Mouse (Mus musculus): ENCODE results near the gene Ffar1.

Gene Ffar1

DNA sequence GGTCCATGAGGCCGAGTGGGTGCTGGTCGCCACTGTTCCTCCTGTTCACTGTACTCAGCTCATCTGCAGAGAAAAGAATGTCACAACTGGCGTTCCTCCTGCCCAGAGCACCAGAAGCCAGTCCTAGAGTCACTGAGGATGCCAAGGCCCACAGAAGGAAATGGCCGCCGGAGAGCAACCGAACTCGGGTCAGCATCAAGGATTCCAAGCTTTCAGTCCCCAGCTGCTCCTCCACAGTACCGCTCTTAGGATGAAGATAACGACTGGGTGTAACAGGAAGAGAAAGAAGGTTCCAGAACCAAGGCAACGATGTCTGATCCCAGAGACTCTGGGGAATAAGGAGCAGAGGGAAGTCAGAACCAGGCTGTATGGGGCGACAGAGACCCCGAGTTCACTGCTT, at the start of gene Ffar1:
Gene Ffar1 (minus strand): TSS at position 101 of the 400 bp plus-strand sequence.
- no peak for DNase-seq (ENCODE audit: low read depth, low spot score)

DNA sequence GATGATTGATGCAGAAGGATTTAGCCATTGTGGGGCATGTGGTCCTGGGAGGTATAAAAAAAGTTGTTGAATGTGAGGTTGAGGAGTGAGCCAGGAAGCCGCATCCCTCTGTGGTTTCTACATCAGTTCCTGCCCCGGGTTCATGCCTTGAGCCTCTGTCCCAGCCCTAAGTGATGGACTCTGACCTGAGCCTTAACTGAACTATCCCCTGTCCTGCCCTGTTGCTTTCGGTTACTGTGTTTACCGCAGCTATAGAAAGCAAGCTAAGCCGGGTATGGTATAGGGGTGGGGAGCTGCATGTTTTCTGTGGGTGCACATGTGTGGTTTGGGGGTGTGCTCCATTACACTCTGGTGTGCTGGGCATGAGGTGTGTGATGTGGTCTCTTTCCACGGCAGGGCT, 48.4 kb upstream of the Ffar1 start:
- DNase-seq (ENCODE audit: low read depth, low spot score): no peak

DNA sequence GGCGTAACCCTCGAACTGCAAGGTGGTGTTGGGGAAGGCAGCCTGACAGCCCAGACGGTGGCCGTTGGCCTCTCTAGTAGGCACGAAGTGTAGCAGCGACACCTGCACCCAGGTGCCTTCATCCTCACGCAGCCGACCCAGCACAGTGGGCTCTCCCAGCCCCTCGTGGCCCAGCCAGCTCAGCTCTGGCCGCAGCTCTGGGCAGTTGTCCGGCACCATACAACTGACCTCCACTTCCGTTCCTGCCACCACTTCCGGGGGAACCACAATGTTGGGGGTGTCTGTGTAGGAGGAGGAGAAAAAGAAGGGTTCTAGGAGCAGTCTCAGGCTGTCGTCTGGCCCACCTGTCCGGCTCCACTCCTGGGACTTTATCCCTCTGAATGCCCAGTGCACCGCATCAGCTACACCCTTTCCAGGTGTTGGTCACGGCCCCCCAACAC, 47.6 kb upstream of the Ffar1 start:
- no peak for DNase-seq (ENCODE audit: low read depth, low spot score)

DNA sequence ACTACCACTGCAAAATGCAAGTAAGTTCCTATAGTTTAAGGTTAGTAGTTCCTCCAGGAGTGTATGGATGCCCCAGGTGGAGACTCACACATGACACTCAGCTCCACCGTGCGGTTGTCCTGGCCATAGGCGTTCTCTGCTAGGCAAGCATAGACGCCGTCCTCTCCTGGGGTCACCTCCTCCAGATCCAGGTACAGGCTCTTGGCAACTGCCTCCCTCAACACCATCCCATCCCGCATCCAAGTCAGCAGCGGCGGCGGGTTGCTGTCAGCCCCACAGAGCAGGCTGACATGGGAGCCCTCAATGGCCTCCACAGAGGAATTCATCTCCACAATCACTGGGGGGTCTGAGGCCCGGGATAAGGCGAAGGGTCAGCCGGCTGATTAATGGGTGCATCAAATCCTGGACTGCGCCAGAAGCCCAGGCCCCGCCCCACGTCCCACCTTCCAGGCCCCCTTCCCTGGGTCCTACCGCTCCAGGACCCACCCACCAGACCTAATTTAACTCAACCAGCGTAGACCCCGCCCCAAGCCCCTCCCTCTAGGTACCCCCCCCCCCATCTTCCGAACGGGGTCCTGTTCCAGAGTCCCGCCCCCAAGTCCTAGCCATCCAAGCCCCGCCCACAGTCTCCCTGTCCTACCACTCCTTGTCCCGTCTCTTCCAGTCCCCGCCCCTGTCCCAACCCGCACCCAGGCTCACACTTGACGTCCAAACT, 47.1 kb upstream of the Ffar1 start:
- peak; percentile 59 for DNase-seq (ENCODE audit: low read depth, low spot score)

DNA sequence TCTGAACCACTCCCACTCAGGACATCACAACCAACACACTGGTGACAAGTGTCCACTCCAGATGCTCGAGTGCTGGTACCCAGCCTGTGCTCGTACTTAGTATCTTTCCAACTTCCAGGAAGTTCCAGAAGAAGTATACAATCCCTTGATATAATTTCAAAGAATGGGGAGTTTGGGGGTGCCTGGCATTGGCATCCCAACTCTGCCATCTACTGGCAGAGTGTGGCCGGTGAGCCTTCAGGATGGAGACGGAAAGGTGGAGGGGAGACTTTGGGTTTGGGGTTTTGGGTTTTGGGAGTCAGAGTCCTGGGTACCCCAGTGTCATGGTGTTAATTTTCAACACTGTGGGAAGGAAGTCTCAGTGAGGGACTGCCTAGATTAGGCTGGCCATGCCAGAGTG, 42.7 kb upstream of the Ffar1 start:
- DNase-seq (ENCODE audit: low read depth, low spot score): no peak

DNA sequence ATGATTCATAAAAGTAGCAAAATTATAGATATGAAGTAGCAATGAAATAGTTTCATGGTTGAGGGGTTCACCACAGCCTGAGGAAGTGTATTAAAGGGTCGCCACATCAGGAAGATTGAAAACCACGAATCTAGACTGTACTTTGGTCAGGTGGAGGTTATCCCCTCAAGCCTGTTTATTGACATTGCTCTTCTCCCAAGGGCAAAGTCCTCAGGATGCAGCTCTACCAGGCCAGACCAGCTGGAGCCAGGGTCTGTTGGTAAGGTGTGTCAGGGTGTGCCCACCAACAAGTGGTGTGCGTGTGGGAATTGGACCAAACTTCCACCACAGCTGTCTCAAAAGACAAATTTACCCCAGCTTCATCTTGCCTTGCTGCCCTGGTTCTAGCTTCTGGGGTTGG, 33.9 kb upstream of the Ffar1 start:
- no peak for DNase-seq (ENCODE audit: low read depth, low spot score)

DNA sequence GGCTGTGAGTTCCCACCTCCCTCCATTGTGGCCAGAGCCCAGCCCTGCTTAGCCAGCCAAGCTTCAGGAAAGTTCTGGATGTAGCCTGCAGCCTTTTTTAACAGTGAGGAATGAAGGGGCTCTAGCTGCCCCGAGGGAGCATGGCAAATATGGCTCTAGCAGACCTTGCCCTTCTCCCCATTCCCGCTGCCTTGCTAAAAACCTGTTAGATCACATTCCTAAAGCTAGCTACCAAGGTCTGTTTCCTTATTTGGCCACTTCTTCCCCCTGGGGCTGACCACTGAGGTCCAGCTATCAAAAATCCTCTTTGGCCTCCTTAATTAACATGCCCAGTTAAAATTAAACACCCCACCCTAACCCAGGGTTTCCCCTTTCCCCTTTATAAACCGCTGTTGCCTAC, 31.2 kb upstream of the Ffar1 start:
- DNase-seq (ENCODE audit: low read depth, low spot score): no peak

DNA sequence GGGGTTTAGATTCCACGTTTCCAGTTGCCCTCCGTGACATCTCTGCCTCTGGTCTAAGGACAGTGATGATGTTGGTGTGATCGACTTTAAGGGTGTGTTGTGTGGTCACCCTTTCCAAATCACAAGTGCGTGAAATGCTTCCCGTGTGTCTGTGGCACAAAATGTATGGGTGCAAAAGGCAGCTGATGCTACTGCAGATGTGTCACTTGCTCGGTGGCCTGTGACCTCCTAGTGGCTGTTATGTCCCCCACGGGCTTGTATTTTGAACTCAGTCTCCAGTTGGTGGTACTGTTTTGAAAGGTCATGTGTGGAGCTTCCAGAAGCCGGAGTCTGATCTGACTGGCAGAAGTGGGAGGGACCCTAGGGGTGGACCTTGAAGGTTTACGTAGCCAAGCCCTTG, 30.4 kb upstream of the Ffar1 start:
- no peak for DNase-seq (ENCODE audit: low read depth, low spot score)

DNA sequence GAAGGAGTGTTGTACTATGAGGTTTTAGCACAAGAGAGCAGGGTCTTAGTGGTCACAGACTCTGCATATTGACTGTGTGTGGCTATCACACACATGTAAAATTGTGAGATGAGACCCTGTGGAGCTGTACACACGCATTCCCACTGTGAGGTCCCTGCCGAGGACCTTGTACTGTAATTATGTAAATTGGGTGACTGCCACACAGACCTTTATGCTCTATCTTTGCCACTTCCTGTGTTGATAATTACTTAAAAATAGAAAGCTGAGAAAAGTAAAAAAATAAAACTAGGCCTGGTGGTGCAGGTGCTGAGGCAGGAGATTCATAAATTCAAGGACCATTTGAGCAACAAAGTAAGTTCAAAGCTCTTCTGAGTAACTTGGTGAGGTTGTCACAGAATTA, 29.3 kb upstream of the Ffar1 start:
- no peak for DNase-seq (ENCODE audit: low read depth, low spot score)

DNA sequence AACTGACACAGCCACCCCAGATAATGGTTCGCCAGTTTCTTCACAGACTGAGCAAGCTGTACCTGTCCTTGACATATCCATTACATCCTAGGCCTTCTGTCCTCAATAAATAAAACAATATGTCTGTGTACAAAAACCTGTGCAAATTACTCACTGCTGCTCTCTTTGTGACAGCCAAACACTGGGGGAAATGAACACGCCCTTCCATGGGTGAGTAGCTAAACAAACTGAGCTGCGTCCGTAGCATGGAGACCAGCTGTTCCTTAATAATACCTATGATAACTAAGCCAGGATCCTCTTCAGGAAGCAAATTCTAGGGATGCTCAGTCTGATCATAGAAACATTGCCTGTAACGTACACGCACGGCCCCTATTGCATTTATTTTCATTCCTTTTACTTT, 27.4 kb upstream of the Ffar1 start:
- no peak for DNase-seq (ENCODE audit: low read depth, low spot score)

DNA sequence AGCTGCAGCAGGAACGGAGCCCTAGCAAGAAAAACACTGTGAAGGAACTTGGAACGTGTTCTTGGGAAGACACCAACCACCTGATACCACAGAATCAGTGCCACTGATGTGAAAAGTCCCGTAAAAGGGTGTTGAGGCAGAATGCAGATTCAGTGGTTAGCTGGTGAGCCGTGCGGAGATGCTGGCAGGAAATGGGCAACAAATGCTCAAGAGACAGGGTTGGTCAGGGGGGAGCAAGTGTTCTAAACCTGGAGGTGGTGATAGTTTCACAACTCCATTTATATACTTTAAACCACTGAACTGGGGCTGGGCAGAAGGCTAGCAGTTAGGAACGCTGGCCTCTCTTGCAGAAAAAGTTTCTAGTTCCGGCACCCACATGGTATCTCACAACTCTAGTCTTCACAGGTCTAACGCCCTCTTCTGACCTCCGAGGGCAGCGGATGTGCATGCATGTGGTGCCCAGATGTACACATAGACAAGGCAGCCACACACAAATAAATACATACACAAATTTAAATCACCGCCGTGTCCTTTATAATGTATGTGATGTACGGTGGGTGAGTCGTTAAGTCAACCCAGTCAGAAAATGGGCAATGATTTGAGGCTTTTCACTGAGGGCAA, 26.3 kb upstream of the Ffar1 start:
- DNase-seq (ENCODE audit: low read depth, low spot score): no peak

DNA sequence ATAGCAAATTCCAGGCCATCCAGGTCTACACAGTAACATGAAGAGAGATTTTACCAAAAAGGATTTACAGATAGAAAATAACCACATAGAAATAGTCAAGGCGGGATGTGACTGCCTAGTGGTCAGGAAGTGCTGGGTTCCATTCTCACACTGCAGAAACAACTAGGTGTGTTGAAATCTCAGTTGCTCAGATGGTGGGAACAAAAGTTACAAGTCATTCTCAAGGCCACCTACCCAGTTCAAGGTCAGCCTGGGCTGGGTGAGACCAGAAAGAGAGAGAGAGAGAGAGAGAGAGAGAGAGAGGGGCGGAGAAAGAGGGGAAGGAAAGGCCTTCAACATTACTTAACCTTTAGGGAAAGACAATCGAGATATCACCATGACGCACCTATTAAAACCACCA, 25.5 kb upstream of the Ffar1 start:
- DNase-seq (ENCODE audit: low read depth, low spot score): no peak

DNA sequence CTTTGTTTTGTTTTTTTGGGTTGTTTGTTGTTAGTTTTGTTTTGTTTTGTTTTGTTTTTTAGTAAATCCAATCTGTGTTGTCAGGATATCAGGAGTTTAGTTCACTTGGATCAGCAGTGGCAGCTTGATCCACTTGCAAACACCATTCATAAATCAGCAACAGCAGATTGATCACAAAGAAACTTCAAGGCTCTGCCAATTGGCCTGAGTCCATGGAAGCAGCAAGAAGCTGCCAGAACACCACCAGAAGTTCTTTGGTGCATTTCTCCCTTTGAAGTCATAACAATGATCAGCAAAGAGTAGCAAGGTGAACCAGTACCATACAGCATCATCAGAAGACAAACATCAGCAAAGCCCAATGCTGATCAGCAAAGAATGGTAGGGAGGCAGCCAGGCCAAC, 22.7 kb upstream of the Ffar1 start:
- no peak for DNase-seq (ENCODE audit: low read depth, low spot score)

DNA sequence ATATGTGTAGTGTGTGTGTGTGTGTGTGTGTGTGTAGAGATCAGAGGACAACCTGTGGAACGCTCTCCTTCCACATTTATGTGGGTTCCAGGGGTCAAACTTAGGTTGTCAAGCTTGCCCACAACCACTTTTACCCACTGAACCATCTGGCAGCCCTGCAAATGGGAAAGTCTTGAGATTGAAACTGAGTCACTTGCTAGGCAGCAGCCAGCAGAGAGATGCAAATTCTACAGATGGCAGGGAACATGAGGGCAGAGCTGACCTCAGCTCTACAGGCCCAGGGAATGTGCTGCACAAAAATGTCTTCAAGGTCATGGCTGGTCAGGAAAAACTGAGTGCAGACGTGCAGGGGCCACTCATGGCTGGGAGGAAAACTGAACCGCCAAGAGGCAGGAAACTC, 20.0 kb upstream of the Ffar1 start:
- DNase-seq (ENCODE audit: low read depth, low spot score): no peak

DNA sequence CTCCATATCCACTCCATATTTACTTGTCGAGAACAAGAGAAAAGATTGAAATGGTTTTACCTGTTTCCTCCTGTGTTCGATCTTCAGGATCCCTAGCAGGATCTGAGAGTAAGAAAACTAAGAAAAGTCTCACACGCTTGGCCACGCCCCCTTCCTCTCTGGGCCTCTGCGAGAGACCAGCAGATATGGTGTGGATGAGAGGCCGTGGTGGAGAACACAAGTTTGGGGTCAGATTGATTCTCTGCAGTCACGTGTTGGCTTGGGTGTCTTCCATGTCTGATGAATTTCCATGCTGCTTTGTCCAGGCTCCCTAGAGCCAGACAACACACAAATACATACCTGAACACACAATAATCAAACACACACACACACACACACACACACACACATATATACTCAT, 18.8 kb upstream of the Ffar1 start, which contains the start of gene Cd22:
Gene Cd22 (minus strand): TSS at position 167 of the 400 bp plus-strand sequence.
- no peak for DNase-seq (ENCODE audit: low read depth, low spot score)

DNA sequence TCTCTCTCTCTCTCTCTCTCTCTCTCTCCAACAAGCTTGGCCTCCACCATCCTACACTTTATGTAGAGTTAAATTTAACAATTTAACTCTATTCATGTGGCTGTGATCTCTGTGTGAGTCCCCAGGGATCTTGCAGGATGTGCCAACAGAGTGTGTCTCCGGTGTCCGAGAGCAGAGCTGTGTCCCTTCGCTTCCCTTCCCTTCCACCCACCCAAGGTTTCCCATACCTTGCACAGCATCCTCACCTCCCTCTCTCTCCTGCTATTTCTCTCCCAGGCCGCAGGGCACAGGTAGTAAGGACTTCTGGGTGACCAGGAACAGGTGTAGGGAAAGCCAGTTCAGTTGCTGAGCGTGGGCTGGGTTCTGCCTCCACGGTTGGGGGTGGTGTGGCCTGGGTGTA, 17.6 kb upstream of the Ffar1 start:
- no peak for DNase-seq (ENCODE audit: low read depth, low spot score)

DNA sequence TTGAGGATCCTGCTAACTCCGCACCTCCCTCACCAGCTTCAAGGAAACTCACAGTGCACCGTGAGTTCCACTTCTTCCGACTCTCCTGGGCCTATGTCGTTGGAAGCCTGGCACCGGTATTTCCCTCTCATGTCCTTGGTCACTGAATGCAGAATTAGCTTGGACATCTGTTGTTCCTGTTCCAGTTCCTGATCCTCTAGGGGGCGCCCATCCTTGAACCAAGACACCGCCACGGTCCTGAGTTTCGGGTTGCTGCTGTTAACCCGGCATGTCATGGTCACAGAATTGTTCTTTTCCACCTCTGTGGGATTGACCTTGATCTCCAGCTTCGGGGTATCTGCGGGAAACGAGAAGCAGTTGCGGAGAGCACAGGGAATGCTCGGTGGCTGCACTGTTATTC, 11.7 kb upstream of the Ffar1 start:
- peak; percentile 66 for DNase-seq (ENCODE audit: low read depth, low spot score)

DNA sequence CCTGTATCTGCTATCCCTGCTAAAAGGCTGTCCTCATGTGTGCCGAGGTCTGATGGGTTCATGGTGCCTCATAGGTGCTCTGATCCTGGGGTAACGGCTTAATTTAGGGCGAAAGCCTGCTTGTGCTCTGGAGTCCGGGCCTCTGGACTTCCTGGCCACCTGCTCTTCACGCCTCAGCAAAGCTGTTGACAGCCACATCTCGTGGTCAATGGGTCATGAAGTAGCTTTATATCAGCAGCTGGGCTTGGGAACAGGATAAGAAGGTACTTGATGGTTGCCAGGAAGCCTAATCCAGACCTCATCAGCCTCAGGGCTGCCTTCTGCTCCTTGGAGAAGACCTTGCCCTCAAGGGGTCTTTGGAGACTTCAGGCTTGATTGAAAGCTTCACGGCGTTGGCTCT, 2.0 kb upstream of the Ffar1 start:
- no peak for DNase-seq (ENCODE audit: low read depth, low spot score)

DNA sequence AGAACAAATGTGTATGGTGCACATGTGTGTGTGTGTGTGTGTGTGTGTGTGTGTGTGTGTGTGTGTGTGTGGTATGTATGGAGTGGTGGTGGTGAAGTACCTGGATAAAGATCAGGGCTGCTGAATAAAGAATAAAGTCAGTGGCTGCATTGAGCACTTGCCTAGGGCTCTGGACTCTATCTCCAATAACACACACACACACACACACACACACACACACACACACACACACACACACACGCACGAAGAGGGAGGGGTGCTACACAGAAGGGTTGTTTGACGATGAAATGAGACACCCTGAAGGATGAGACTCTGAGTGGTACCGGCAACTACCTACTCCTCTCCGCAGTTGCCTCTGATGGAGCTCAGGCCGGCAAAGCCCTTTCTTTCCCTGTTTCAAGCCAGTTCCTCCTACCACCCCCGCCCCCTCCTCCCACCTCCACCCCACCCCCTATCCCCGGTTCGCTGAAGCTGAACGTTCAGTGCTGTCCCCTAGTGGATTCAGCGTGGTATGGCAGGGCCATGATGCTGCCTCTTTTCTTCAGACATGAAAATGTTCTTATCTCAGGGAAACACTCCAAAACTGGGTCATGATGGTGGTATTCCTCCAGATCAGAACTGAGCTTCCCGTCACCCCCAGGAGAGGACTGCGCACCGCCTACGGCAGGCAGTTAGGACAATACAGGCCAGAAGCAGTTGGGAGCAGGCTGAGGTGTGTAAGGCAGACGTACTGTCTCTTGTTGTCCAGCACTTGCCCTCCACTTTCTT, 1.5 kb downstream of the Ffar1 start:
- DNase-seq (ENCODE audit: low read depth, low spot score): peak; percentile 67

DNA sequence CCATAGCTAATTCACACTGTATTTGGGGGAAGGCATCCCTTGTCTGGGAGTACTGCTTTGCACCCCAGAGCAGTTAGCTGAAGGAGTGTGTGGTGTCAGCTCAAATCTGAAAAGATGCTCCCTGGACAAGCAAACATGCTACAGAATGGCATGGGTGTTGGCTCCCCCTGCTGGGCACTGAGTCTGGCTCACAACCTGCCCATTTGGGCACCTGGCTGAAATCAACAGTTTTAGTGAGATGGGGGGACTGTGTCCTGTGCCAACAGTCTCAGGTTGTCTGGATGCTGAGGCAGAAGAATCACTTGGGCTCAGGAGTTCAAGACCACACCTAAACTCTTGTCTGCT, 2.1 kb downstream of the Ffar1 start:
- peak; percentile 74 for DNase-seq (ENCODE audit: low read depth, low spot score)

DNA sequence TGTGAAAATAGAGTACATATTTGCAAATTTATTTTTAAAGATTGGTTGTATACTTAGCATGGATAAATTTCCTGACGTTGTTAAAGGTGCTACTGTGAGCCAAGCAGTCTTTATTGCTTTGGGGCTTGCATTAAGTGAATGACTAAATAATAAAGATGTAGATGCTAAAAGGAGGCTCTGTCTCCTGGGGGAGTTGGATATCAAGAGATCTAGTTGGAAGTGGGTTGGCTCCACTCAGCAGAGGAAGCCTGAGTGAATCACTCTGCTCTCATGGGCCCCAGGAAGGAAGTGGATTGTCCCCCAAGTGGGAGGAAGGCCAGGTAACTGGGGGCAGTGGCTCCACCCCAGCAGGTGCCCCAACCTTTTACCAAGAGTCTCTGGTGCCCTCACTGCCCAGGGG, 3.6 kb downstream of the Ffar1 start:
- DNase-seq (ENCODE audit: low read depth, low spot score): no peak

DNA sequence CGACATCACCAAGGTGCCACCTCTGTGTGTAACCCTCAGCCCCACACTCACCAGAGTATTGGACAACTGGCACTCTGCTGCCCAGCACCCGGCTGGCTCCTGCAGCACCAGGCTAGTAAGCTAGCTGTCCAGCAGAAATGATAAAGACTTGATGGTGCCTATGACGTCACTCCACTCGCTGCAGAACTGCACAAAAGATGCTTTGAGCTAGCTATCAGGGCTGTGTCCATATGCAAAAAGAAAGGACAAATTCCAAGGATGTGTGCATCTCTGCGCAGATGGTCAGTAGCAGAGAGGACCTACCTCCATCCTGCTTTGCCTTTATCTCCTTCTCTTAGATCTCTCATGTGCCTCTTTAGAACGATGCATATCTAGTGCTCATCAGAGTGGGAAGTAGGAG, 5.3 kb downstream of the Ffar1 start, which contains the start of gene Ffar3:
Gene Ffar3 (minus strand): TSS at position 101 of the 400 bp plus-strand sequence.
- DNase-seq (ENCODE audit: low read depth, low spot score): no peak

DNA sequence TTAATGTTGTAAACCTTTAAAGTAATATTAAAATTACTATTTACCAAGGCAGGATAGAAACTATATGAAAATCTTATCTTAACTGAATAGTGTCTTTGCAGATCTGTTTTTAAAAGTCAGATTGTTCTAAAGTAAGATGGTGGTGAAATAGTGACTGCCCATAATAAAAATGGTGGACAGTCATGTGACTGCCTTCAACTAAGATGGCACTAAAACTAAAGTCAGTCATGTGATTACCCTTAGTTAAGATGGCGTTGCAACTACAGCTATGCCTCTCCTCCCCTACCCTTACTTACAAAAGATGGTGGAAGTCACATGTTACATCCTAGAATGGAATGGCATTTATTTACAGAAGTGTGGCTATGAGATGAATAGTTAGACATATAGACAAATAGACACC, 9.9 kb downstream of the Ffar1 start:
- DNase-seq (ENCODE audit: low read depth, low spot score): no peak
